In the genomic region with DNA sequence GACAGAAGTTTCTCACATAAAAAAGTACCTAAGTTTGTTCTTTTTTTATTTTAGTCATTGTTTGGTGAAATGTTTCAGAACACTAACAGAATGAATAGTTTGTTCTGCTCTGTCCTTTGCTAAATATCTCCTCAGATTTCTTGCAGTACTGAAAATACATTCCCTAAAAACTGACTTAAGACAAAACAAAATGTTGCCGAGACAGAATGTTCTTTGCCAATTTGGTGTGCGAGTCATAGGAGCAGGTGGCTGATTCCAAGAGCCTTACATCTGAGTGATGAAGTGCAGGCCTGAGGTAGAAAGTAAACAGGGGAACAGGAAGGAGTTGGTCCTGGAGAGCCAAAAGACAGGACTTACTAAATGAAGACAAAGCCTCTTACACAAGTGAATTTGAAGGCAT, we compare ENCODE assay signal across 29 mouse cellular contexts.
DNase-seq lines count a peak whose midpoint lies in the region; ATAC-seq and TF ChIP-seq lines count a peak whose summit lies in the region.
"Had no signal": no experiment of that assay in that cellular context is flagged by ENCODE, and none has a peak within 500 bp of the region (broad histone marks: within the 10 kb centered on the region; RNA-seq: fewer than 3 reads in every experiment).

No protein-coding gene starts in this region.

- 77% methylated on average over 2 of the region's 2 CpGs for WGBS in limb, embryonic 10.5 days
- WGBS in heart, embryonic 12.5 days = 52% methylated on average over 2 of the region's 2 CpGs

- no peak overlapping the region for H3K4me2 ChIP-seq in heart, embryonic 12.5 days
- H3K4me2 ChIP-seq: embryonic facial prominence, embryonic 13.5 days; forebrain, embryonic 12.5 days; forebrain, embryonic 15.5 days; heart, embryonic 11.5 days; heart, embryonic 15.5 days; hindbrain, embryonic 14.5 days had no signal

- no peak overlapping the region for H3ac ChIP-seq in C2C12 (ENCODE audit: control insufficient read depth, insufficient read length, low read depth)

- H3K9ac ChIP-seq in heart, embryonic 12.5 days = no peak overlapping the region
- H3K9ac ChIP-seq: embryonic facial prominence, embryonic 13.5 days; forebrain, embryonic 12.5 days; forebrain, embryonic 15.5 days; heart, embryonic 15.5 days; hindbrain, embryonic 14.5 days had no signal

- no peak for TF ChIP-seq CTCF in C2C12 (IDR thresholded peaks at IDR 0.05; ENCODE audit: control insufficient read depth, insufficient read depth, insufficient read length)

- no peak overlapping the region for H3K27ac ChIP-seq in limb, embryonic 10.5 days
- H3K27ac ChIP-seq in heart, embryonic 12.5 days (ENCODE audit: poor library complexity, severe bottlenecking) = no peak overlapping the region
- H3K27ac ChIP-seq: embryonic facial prominence, embryonic 10.5 days; embryonic facial prominence, embryonic 13.5 days; forebrain, embryonic 12.5 days; forebrain, embryonic 15.5 days; gastrocnemius, adult 2 months; heart, embryonic 15.5 days; hindbrain, embryonic 10.5 days; hindbrain, embryonic 14.5 days had no signal

- no peaks in the 10 kb centered on the region for H3K4me1 ChIP-seq in limb, embryonic 10.5 days
- no peaks in the 10 kb centered on the region for H3K4me1 ChIP-seq in heart, embryonic 12.5 days (replicated peaks)
- H3K4me1 ChIP-seq: embryonic facial prominence, embryonic 10.5 days; embryonic facial prominence, embryonic 13.5 days; forebrain, embryonic 12.5 days; forebrain, embryonic 15.5 days; heart, embryonic 15.5 days; hindbrain, embryonic 10.5 days had no signal

- no peaks in the 10 kb centered on the region for H3K79me3 ChIP-seq in C2C12 (ENCODE audit: low read depth)

- no peaks in the 10 kb centered on the region for H3K9me3 ChIP-seq in limb, embryonic 10.5 days (replicated peaks)
- no peaks in the 10 kb centered on the region for H3K9me3 ChIP-seq in heart, embryonic 12.5 days (replicated peaks)
- H3K9me3 ChIP-seq: embryonic facial prominence, embryonic 10.5 days; embryonic facial prominence, embryonic 13.5 days; forebrain, embryonic 12.5 days; forebrain, embryonic 15.5 days; G1E; heart, embryonic 15.5 days; hindbrain, embryonic 10.5 days had no signal

- H3K79me2 ChIP-seq in C2C12 (ENCODE audit: control insufficient read depth, insufficient read depth) = no peaks in the 10 kb centered on the region

- H3K36me3 ChIP-seq in C2C12 (ENCODE audit: control insufficient read depth, insufficient read depth) = no peaks in the 10 kb centered on the region
- H3K36me3 ChIP-seq in limb, embryonic 10.5 days = no peaks in the 10 kb centered on the region
- no peaks in the 10 kb centered on the region for H3K36me3 ChIP-seq in heart, embryonic 12.5 days
- H3K36me3 ChIP-seq: embryonic facial prominence, embryonic 10.5 days; embryonic facial prominence, embryonic 13.5 days; forebrain, embryonic 12.5 days; forebrain, embryonic 15.5 days; G1E; heart, embryonic 15.5 days; hindbrain, embryonic 10.5 days had no signal

- DNase-seq in frontal cortex, postnatal 36 days (ENCODE audit: low spot score in 2 of 2) = no peak
- peak; percentile 8 for DNase-seq in 3134 (ENCODE audit: extremely low read depth, insufficient read length, low spot score)
- DNase-seq in limb, embryonic 10.5 days (ENCODE audit: low spot score) = no peak
- DNase-seq: adrenal gland, adult 2 months; adrenal gland, postnatal 14 days; cerebellum, adult 18-20 months; cerebellum, adult 9-10 months; cerebellum, postnatal 14 days; gastrocnemius, adult 2 months; gastrocnemius, postnatal 14 days; heart, adult 11 months; heart, postnatal 10 days; heart, postnatal 36 days; kidney, adult 2 months had no signal

- peak; percentile 52 for ATAC-seq in frontal cortex, adult (ENCODE audit: low TSS enrichment)
- no peak for ATAC-seq in heart, embryonic 12.5 days (ENCODE audit: insufficient number of reproducible peaks, low FRiP score)
- ATAC-seq: forebrain, embryonic 15.5 days; intestine, postnatal 0 days had no signal

- no peaks in the 10 kb centered on the region for H3K27me3 ChIP-seq in C2C12 (ENCODE audit: control insufficient read depth, insufficient read depth, insufficient read length)
- H3K27me3 ChIP-seq in limb, embryonic 10.5 days (ENCODE audit: low read depth, poor library complexity, severe bottlenecking) = no peaks in the 10 kb centered on the region
- H3K27me3 ChIP-seq in heart, embryonic 12.5 days (replicated peaks) = no peaks in the 10 kb centered on the region
- H3K27me3 ChIP-seq: CH12.LX; embryonic facial prominence, embryonic 13.5 days; forebrain, embryonic 12.5 days; forebrain, embryonic 15.5 days; heart, embryonic 15.5 days had no signal

- no peak overlapping the region for H3K4me3 ChIP-seq in C2C12 (ENCODE audit: insufficient read depth, poor library complexity, severe bottlenecking)
- no peak overlapping the region for H3K4me3 ChIP-seq in limb, embryonic 10.5 days
- no peak overlapping the region for H3K4me3 ChIP-seq in heart, embryonic 12.5 days
- H3K4me3 ChIP-seq: embryonic facial prominence, embryonic 10.5 days; embryonic facial prominence, embryonic 13.5 days; erythroblast, embryonic 14.5 days; forebrain, embryonic 12.5 days; forebrain, embryonic 15.5 days; gastrocnemius, adult 2 months; heart, embryonic 15.5 days; hindbrain, embryonic 10.5 days had no signal

TF ChIP-seq in C2C12, 6 proteins besides CTCF, POLR2A, EP300 and RAD21:
- no peak for TF ChIP-seq USF1 (IDR thresholded peaks at IDR 0.05; ENCODE audit: low read depth)
- peak; percentile 34 for TF ChIP-seq MYOD1 (IDR thresholded peaks at IDR 0.05; ENCODE audit: control insufficient read depth, insufficient read length, low read depth)
- TF ChIP-seq MYOG (IDR thresholded peaks at IDR 0.05; ENCODE audit: control insufficient read depth, extremely low read depth, insufficient read length) = no peak
- no peak for TF ChIP-seq MAX (IDR thresholded peaks at IDR 0.05)
